Mouse (Mus musculus): ENCODE results near the gene L3mbtl2.
A peak's percentile ranks its signal among the peaks of the same experiment; 100 is the strongest.

Gene L3mbtl2

GRCm38 (mm10) chr15:81709686-81710085 lies 46.0 kb downstream of the L3mbtl2 start:
- no peak for DNase-seq

- DNase-seq: no peak
Measured at GRCm38 (mm10) chr15:81710801-81711200, 47.1 kb downstream of the L3mbtl2 start.

GRCm38 (mm10) chr15:81713742-81714141 lies 50.1 kb downstream of the L3mbtl2 start:
- DNase-seq: no peak

GRCm38 (mm10) chr15:81718336-81719138 lies 54.8 kb downstream of the L3mbtl2 start:
- DNase-seq: no peak

- DNase-seq: no peak
Measured at GRCm38 (mm10) chr15:81719139-81719531, 55.4 kb downstream of the L3mbtl2 start.

DNA sequence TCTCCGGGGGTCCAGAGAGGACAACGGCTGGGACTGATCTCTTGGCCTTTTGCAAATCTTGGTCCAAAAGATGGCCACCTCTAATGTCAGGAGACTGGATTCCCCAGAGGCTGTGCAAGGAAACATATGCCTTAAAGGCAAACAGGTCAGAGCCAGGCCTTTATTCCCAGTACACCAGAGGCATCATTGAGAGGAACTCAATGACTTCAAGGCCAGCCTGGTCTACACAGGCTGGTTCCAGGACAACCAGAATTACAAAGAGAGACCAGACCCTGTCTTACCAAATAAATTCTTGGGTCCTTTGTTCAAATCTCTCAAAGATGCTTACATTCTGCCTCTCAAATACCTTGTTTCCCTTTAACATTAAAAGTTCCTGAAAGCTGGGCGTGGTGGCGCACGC lies 58.7 kb downstream of the L3mbtl2 start:
- DNase-seq: no peak

GRCm38 (mm10) chr15:81723653-81724052 lies 60.0 kb downstream of the L3mbtl2 start:
- DNase-seq: no peak

DNA sequence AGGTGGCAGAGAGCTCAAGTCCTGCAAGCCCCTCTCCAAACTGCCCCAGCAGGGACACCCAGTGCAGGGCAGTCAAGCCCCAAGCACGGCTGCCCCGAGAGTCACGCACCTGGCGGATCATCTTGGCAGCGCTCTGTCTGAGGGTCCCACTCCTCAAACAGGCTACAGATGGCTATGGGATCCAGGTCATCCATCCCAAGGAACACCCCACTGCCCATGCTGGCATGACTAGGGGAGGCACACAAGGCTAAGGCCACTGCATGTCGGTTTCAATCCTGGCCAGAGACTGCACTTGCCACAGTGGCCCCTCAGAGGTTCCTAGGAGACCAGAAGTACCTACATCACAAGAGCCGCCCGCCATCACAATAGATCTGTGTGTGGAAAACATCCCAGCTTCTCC lies 62.3 kb downstream of the L3mbtl2 start:
- no peak for DNase-seq

- peak; percentile 35 for DNase-seq
Measured at GRCm38 (mm10) chr15:81729241-81729791, 65.6 kb downstream of the L3mbtl2 start.

DNA sequence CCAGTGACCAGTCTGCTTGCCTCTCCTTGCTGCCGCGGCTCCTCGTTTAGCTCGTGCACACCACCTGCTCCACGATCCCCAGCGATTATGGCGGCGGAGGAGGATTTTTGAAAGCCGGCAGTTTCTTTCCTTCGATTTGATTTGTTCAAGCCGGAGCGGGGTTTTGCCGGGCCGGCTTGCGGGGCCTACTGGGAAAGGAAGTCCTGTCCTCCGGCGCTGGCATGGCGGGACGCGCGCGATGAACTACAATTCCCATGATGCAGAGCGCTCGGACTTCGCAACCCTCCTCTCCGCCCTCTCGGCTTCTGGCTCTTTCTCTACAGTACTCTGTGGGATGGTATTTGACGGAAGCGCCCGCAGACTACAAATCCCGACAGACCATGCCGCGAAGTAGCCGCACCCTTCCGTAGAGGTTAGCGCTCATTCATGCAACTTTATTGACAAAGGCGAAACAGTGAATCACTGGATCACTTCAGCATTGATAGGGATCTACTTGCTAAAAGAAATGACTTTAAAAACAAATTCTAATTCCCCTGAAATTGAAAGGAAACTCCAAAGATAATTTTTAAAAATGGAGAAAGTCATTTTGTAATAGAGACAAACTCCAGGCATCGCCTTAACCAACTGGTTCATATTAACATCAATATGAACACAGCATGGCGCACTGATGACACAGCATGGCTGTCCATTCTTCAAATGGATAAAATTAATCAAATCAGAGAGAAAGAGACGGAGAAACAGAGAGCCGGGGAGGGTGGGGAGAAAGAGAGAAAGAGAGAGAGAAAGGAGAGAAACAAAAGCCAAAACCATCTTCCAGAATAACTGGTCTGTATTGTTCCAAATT lies 66.3 kb downstream of the L3mbtl2 start:
- peak; percentile 99 for DNase-seq

- no peak for DNase-seq
Measured at GRCm38 (mm10) chr15:81735075-81735474, 71.4 kb downstream of the L3mbtl2 start.
